Mouse (Mus musculus) stomach, embryonic 15.5 days (tissue): ENCODE measurements around the gene Ptms. TPM values are rescaled to one million over a fixed set of nuclear protein-coding genes. Genes with fewer than 3 reads are reported as not detected.

Experiments used
- ATAC-seq: fragments of 200-750 bp; cut with Nextera tagmentation; 2 replicates; pipeline ENCODE4 v1.8.0; 2017; ENCODE audit warnings: low read depth, moderate number of reproducible peaks, moderate TSS enrichment; ENCODE audit not compliant: insufficient read depth, low FRiP score
- H3K27ac ChIP-seq: fragments of 300-500 bp; sonication (generic); 2 replicates; pipeline ENCODE4 v1.5.1; 2015; ENCODE audit warnings: mild to moderate bottlenecking, inconsistent platforms
- H3K27me3 ChIP-seq: fragments of 300-500 bp; sonication (generic); replicated peaks from 2 replicates; pipeline ENCODE4 v1.6.1; 2015; ENCODE audit warnings: inconsistent platforms
- H3K36me3 ChIP-seq: fragments of 300-500 bp; sonication (generic); 2 replicates; pipeline ENCODE4 v1.6.1; 2015; ENCODE audit warnings: inconsistent platforms
- H3K4me1 ChIP-seq: fragments of 300-500 bp; sonication (generic); 2 replicates; pipeline ENCODE4 v1.6.1; 2015; ENCODE audit warnings: inconsistent platforms
- H3K4me2 ChIP-seq: fragments of 300-500 bp; sonication (generic); 2 replicates; pipeline ENCODE4 v1.6.1; 2015; ENCODE audit warnings: mild to moderate bottlenecking, inconsistent platforms
- H3K4me3 ChIP-seq: fragments of 300-500 bp; sonication (generic); replicated peaks from 2 replicates; pipeline ENCODE4 v1.5.1; 2015; ENCODE audit warnings: inconsistent platforms
- H3K9ac ChIP-seq: fragments of 300-500 bp; sonication (generic); 2 replicates; pipeline ENCODE4 v1.6.1; 2015; ENCODE audit warnings: inconsistent platforms
- H3K9me3 ChIP-seq: fragments of 300-500 bp; sonication (generic); 2 replicates; pipeline ENCODE4 v1.6.1; 2016; ENCODE audit warnings: inconsistent platforms
- WGBS: fragments of 180-500 bp; shearing (Covaris S2); methylation state at CpG from one replicate; pipeline ENCODE4 v1.1.7; 2015; 5-methylcytosine and 5-hydroxymethylcytosine counted together
- polyA plus RNA-seq: library from polyadenylated mRNA; unstranded; fragments of >200 nt; fragmentation: Nextera tagmentation; extraction: Ambion mirVana; gene quantifications from 2 replicates; pipeline ENCODE4 v1.2.1, GENCODE M21; 2015

Ptms gene
- polyA plus RNA-seq, 1 experiment from 2014 or later: 340 TPM

DNA sequence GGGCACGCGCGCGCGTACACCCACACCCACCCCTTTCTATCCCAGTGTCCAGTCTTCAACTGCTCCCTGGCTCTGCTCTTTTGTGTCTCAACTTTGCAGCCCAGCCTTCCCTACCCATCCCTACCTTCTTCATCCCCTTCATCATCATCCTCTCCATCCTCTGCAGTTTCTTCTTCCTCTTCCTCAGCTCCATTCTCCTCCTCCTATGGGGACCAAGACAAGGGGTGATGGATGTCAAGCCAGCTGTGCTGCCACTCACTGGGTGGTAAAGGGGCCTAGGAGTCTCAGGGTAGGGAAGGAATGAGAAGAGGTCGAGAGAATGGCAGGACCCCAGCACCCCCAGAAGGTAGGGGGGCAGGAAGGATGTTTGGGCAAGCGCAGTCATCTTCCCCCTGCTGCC lies 5.4 kb downstream of the Ptms start:
- peaks cover 47% of the 10 kb centered on the region for H3K4me1 ChIP-seq
- 81% methylated on average over 7 of the region's 7 CpGs for WGBS
- H3K9ac ChIP-seq: no peak overlapping the region
- no peak for ATAC-seq
- H3K36me3 ChIP-seq: peaks cover 19% of the 10 kb centered on the region
- H3K9me3 ChIP-seq: no peaks in the 10 kb centered on the region
- no peak overlapping the region for H3K27ac ChIP-seq
- no peak overlapping the region for H3K4me2 ChIP-seq
- no peak overlapping the region for H3K4me3 ChIP-seq
- 0 out of 2 replicates have a peak, but pooled peaks cover 6% of the 10 kb centered on the region for H3K27me3 ChIP-seq

DNA sequence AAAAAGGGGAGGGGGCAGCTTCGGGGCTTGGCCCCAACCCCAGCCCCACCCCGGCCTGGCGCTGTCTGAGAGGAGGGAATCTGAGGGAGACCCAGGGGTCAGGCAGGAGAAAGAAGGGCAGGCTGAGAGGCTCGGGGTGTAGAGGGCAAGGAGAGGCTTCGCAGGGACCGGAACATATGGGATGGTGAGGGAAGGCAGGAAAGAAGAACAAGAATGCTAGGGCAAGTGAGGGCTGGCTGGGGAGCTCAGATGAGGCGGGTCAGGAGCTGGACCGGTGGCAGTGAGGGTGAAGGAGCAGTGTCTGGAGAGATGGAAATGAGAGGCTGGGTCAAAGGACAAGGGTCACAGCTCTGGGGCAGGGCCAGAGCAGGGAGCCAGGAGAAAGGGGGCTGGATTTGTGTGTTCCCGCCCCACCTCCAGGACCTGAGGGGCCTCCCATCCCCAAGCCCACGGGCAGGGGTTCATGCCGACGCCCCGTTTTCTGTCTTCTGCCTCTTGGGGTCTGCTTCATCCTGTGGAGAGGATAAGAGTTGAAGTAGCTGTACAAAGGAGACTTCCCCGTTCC lies 6.1 kb downstream of the Ptms start:
- Histone ChIP-seq H3K27ac (no peak overlapping the region), H3K36me3 (peaks cover 19% of the 10 kb centered on the region), H3K27me3 (0 out of 2 replicates have a peak, but pooled peaks cover 7% of the 10 kb centered on the region), H3K4me3 (no peak overlapping the region), H3K9me3 (no peaks in the 10 kb centered on the region), H3K4me2 (no peak overlapping the region), H3K4me1 (peaks cover 48% of the 10 kb centered on the region), H3K9ac (no peak overlapping the region)
- ATAC-seq: no peak
- WGBS: 76% methylated on average over 14 of the region's 14 CpGs

DNA sequence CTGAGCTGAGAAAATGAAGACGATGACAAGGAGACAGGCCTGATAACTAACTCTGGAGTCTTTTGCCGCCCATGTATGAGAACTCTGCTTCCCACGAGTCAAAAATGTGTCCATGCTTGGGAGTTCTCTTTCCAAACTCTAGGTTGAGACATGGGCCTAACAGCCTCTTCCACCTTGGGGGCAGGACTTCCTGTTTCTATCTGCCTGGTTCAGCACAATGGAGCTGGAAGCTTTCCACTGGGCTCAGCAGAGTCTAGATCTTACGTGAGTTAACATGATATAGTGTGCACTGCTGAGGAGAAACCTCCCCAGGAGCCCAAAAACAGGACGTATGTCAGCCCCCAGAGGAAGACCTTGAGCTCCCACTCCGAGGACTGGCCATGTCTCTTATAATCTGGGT lies 6.7 kb downstream of the Ptms start:
- WGBS: 61% methylated on average over 6 of the region's 6 CpGs
- Histone ChIP-seq H3K9ac (no peak overlapping the region), H3K27me3 (0 out of 2 replicates have a peak, but pooled peaks cover 7% of the 10 kb centered on the region), H3K4me2 (no peak overlapping the region), H3K4me1 (peaks cover 43% of the 10 kb centered on the region), H3K9me3 (no peaks in the 10 kb centered on the region), H3K4me3 (no peak overlapping the region), H3K27ac (no peak overlapping the region), H3K36me3 (peaks cover 19% of the 10 kb centered on the region)
- no peak for ATAC-seq

DNA sequence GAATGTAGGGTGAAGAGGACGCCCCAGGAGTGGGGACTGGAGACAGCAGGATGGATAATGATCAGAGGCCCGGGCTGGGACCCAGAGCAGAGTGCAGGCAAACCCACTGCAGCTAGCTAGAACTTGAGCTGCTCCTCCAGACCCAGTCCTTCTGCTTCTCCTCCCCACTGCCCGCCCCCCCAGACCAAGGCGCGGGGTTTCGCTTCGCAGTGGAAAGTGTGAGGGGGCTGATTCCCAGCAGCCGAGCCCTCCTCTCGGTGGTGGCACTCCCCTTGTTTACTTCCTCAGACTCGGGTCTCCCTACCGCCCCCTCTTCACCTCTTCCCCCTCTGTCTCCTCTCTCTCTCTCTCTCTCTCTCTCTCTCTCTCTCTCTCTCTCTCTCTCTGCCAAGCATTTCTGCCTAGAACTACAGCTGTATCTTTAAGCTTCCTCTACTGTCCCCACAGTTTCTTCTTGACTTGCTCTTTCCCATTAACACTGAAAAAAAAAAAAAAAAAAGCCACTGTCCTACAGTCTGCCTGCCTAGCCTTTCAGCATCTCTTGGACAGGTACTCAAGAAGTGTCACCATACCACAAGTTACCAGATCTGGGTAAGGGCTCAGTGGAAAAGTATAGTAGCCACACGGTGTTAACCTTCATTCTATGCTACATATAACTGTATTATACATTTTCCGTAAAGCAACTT lies 8.2 kb downstream of the Ptms start, which contains the start of gene Lag3:
TSS of gene Lag3 (minus strand) at position 173 of the 686 bp plus-strand sequence.
- Histone ChIP-seq H3K4me3 (no peak within 1 kb of the TSS), H3K9me3 (no peaks in the 10 kb centered on the region), H3K27ac (0 out of 2 replicates have a peak within 1 kb of the TSS, but pooled peaks have one; percentile 26), H3K4me2 (peak within 1 kb of the TSS; percentile 35), H3K9ac (no peak within 1 kb of the TSS), H3K36me3 (peaks cover 19% of the 10 kb centered on the region), H3K27me3 (0 out of 2 replicates have a peak, but pooled peaks cover 7% of the 10 kb centered on the region), H3K4me1 (peaks cover 43% of the 10 kb centered on the region)
- WGBS: 10% methylated on average over 13 of the region's 13 CpGs
- ATAC-seq: no peak

DNA sequence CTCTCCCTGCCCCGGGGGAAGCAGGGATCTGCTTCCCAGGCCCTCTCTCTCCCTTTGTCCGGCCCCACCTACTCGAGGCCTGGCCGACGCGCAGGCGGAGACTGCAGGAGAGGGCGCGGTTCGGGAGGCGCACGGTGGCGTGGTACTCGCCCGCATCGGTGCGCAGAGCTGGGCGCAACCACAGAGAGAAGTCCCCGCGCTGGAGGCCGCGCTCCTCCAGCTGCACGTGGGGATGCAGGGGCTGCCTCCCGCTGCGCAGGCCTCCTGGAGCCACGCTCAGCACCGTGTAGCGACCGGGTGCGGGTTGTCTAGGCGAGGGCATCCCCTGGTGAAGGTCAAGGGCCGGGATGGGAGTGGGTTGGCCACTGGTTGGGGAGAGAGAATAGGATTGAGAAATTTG lies 9.9 kb downstream of the Ptms start:
- Histone ChIP-seq H3K36me3 (peaks cover 19% of the 10 kb centered on the region), H3K4me2 (peak overlapping the region; percentile 52), H3K9me3 (no peaks in the 10 kb centered on the region), H3K9ac (no peak overlapping the region), H3K27me3 (0 out of 2 replicates have a peak, but pooled peaks cover 7% of the 10 kb centered on the region), H3K4me3 (peak overlapping the region; percentile 12; the same call in 1 of the 2 replicates), H3K27ac (no peak overlapping the region), H3K4me1 (peaks cover 29% of the 10 kb centered on the region)
- 7% methylated on average over 30 of the region's 32 CpGs for WGBS
- ATAC-seq: peak; percentile 23; the same call in 1 of the 2 replicates

DNA sequence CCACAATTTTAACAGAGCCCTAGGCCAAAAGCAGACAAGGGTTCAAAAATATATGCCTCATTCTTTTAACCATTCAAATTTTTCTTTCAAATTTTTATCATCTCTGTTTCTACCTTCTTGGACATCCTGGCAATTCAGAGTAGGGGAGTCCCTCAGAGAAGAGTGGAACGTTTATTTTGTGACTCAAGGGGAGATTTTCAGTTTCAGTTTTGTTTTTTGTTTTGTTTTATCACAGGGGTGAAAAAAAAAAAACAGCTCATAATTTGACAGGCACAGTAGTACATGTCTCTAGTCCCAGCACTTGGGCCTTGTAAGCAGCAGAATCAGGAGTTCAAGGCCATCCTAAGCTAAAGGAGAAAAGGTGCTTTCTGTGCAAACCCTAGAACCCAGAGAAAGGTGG lies 12.1 kb downstream of the Ptms start:
- Histone ChIP-seq H3K36me3 (no peaks in the 10 kb centered on the region; the same call in 1 of the 2 replicates), H3K4me2 (no peak overlapping the region), H3K4me3 (no peak overlapping the region), H3K9me3 (no peaks in the 10 kb centered on the region), H3K27ac (no peak overlapping the region), H3K4me1 (peaks cover 16% of the 10 kb centered on the region), H3K9ac (no peak overlapping the region), H3K27me3 (0 out of 2 replicates have a peak, but pooled peaks cover 7% of the 10 kb centered on the region)
- WGBS: 69% methylated on average over 1 of the region's 1 CpGs
- ATAC-seq: no peak

DNA sequence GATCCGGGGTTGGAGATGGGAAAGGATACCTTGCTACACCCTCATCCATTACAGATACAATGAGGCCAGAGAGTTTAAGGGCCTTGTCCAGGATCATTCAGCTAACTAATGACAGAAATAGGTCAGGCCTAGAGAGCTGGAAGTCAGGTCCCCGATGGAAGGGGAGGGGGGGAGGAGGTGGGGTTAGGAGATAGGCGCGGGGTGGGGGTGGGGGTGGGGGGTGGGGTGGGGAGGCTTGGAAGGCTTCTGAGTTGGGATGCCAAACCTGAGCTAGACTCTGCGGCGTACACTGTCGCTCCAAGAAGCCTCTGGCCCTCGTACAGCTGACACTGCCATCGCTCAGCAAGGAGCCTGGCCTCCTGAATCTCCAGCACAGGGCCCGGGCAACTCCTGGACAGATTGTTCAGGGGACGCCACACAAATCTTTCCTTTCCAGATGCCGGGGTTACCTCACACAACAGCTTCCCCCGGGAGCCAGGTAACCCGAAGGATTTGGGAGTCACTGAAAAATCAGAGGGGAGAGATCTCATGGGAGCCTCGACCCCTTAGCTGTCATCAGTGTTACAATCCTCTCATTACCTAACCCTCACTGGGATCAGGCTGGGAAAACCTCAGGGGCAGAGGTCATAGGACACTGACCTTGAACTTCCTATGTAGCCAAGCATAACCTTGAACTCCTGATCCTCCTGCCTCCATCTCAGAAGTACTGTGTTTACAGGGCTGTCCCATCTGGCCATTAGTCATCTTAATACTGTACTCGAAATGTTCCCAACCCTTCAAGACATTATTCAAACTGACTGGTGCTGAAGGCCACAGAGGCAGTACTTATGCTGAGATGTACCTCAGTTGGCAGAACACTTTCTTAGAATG lies 14.7 kb downstream of the Ptms start:
- Histone ChIP-seq H3K4me2 (peak overlapping the region; percentile 88), H3K9me3 (no peaks in the 10 kb centered on the region), H3K4me3 (peak overlapping the region; percentile 55; the same call in 1 of the 2 replicates), H3K27ac (peak overlapping the region; percentile 99), H3K36me3 (no peaks in the 10 kb centered on the region), H3K9ac (no peak overlapping the region), H3K27me3 (0 out of 2 replicates have a peak, but pooled peaks cover 7% of the 10 kb centered on the region), H3K4me1 (peaks cover 14% of the 10 kb centered on the region)
- WGBS: 42% methylated on average over 15 of the region's 16 CpGs
- no peak for ATAC-seq

DNA sequence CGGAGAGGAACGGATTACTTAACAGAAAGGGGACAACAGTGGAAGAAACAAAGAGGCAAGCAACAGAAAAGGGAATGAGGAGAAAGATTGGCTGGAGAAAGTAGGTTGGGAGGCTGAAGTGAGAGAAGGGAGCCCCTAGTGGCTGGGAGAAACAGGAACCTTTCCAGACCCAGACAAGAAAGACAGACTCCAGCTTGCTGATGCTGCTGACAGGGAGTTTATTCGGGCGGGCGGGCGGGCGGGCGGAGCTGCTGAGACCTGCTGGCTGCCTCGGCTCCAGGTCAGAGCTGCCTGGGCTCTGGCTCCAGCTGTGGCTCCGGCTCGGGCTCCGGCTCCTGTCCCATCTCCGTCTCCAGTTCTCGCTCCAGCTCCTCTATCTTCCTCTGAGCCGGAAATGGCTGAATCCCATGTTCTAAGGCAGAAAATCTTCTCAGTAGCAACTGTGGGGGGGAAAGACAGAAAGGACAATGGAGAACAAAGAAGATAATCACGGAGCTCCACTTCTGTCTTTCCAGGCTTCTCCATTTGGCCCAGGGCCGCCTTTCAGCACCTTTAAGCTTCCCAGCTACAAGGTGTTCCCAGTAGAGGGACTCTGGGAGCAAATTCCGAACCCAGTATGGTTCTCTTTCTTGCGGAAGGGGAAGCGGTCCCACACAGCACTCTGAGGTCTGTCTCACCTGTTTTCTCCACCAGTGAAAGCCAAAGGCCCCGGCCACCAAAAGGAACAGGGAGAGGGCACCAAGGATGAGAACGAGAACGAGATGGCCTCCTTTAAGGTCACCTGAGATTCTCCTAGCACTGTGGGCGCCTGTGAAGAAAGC lies 15.5 kb downstream of the Ptms start:
- Histone ChIP-seq H3K36me3 (no peaks in the 10 kb centered on the region), H3K27ac (peak overlapping the region; percentile 99), H3K4me2 (peak overlapping the region; percentile 88), H3K4me1 (peaks cover 6% of the 10 kb centered on the region; the same call in 1 of the 2 replicates), H3K9me3 (no peaks in the 10 kb centered on the region), H3K27me3 (no peaks in the 10 kb centered on the region), H3K4me3 (peak overlapping the region; percentile 55), H3K9ac (peak overlapping the region; percentile 43)
- peak; percentile 71 for ATAC-seq
- WGBS: 8% methylated on average over 23 of the region's 24 CpGs

DNA sequence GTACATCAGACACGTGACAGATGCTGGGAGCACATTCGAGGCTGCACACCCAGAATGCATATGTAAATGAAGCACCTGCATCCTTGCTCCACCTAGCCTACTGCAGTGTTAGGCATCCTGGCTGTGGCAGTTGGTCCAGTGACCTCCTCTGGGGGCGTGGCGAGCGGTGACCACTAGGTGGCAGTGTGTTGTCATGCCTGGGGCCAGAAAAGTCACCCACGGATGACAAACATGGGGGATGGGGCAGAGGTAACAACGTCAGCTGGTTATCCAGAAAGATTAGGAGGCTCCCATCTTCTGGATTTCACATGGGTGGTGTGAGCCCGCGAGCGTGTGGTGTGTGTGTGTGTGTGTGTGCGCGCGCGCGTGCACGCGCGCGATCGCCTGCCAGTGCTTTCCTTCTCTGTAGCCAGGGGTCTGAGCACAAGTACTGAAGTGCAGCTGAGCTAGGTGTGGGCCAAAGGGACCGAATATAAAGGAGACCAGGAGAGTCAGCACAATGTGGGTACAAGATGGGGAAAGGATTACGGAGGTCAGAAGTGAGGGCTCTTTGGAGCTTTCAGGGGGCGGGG lies 16.2 kb downstream of the Ptms start:
- H3K27ac ChIP-seq: peak overlapping the region; percentile 99
- no peaks in the 10 kb centered on the region for H3K36me3 ChIP-seq
- peak; percentile 83 for ATAC-seq
- H3K4me3 ChIP-seq: peak overlapping the region; percentile 55
- peak overlapping the region; percentile 88 for H3K4me2 ChIP-seq
- no peaks in the 10 kb centered on the region for H3K27me3 ChIP-seq
- peaks cover 6% of the 10 kb centered on the region; the same call in 1 of the 2 replicates for H3K4me1 ChIP-seq
- H3K9ac ChIP-seq: peak overlapping the region; percentile 43
- WGBS: 0% methylated on average over 23 of the region's 23 CpGs
- no peaks in the 10 kb centered on the region for H3K9me3 ChIP-seq

DNA sequence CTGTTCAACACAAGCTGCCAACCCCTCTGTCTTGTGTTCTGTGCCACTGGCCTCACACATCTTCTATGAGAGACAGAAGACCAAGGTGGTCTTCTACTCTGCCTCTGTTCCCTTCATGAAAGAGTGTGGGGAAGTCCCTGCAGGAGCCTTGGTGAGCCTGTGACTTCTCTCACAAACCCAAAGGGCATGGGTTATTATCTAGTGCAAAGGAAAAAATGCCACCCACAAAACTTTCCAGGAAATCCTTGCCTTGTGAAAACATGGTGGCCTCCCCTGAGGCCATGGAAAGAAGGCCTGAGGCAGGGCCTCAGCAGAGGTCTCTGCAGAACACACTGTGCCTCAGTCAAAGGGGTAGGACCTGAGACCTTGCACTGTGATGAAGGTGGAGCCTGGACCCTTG lies 18.1 kb downstream of the Ptms start:
- Histone ChIP-seq H3K9ac (no peak overlapping the region), H3K27me3 (no peaks in the 10 kb centered on the region), H3K9me3 (no peaks in the 10 kb centered on the region), H3K4me3 (no peak overlapping the region), H3K4me2 (no peak overlapping the region), H3K36me3 (no peaks in the 10 kb centered on the region), H3K27ac (no peak overlapping the region), H3K4me1 (peaks cover 6% of the 10 kb centered on the region; the same call in 1 of the 2 replicates)
- ATAC-seq: no peak
